8 mouse cellular contexts compared by ENCODE assay signal in genomic region chr5:25529529-25530421, GRCm38 (mm10). TPM values are rescaled to one million over a fixed set of nuclear protein-coding genes. Genes with fewer than 3 reads are reported as not detected.
DNase-seq lines count a peak whose midpoint lies in the region; ATAC-seq and TF ChIP-seq lines count a peak whose summit lies in the region.

No protein-coding gene starts in this region.

- H3K9me3 ChIP-seq in erythroblast, embryonic 14.5 days (ENCODE audit: control insufficient read depth, low read length) = no peaks in the 10 kb centered on the region
- H3K9me3 ChIP-seq in heart, embryonic 11.5 days (replicated peaks; ENCODE audit: control insufficient read depth, low read length) = no peaks in the 10 kb centered on the region
- H3K9me3 ChIP-seq in kidney, embryonic 16.5 days (ENCODE audit: low read length) = no peaks in the 10 kb centered on the region

- TF ChIP-seq POLR2A in brain, embryonic 14.5 days (IDR thresholded peaks at IDR 0.05; ENCODE audit: borderline replicate concordance, extremely low read depth, insufficient read depth, insufficient read length, poor library complexity, severe bottlenecking) = peak; percentile 45
- TF ChIP-seq POLR2A in liver, adult 2 months (IDR thresholded peaks at IDR 0.05; ENCODE audit: extremely low read depth, insufficient read depth, low read length) = peak; percentile 48; the same call in 1 of the 2 replicates
- peak; percentile 63 for TF ChIP-seq POLR2A in myocyte (IDR thresholded peaks at IDR 0.05; ENCODE audit: insufficient read length, low read depth)

- no peaks in the 10 kb centered on the region for H3K36me3 ChIP-seq in C2C12 (ENCODE audit: control insufficient read depth, insufficient read depth)
- H3K36me3 ChIP-seq in erythroblast, embryonic 14.5 days (ENCODE audit: control insufficient read depth) = no peaks in the 10 kb centered on the region
- H3K36me3 ChIP-seq in heart, embryonic 11.5 days (ENCODE audit: control insufficient read depth, insufficient read depth, low read length) = no peaks in the 10 kb centered on the region
- no peaks in the 10 kb centered on the region for H3K36me3 ChIP-seq in kidney, embryonic 16.5 days (ENCODE audit: insufficient read depth, low read length)
- no peaks in the 10 kb centered on the region for H3K36me3 ChIP-seq in liver, adult 2 months (ENCODE audit: control insufficient read depth, insufficient read depth, low read length)
- no peaks in the 10 kb centered on the region for H3K36me3 ChIP-seq in myocyte (ENCODE audit: control insufficient read depth, insufficient read depth)
- no peaks in the 10 kb centered on the region for H3K36me3 ChIP-seq in splenic B cell, adult 2 months (ENCODE audit: control insufficient read depth, insufficient read depth, low read length, poor library complexity, severe bottlenecking)

- H3K4me3 ChIP-seq in C2C12 (ENCODE audit: insufficient read depth, poor library complexity, severe bottlenecking) = peak overlapping the region; percentile 43
- peak overlapping the region; percentile 77 for H3K4me3 ChIP-seq in erythroblast, embryonic 14.5 days (replicated peaks)
- peak overlapping the region; percentile 71 for H3K4me3 ChIP-seq in heart, embryonic 11.5 days (ENCODE audit: low read depth, low read length)
- peak overlapping the region; percentile 66 for H3K4me3 ChIP-seq in kidney, embryonic 16.5 days (ENCODE audit: low read length)
- H3K4me3 ChIP-seq in liver, adult 2 months (ENCODE audit: insufficient read depth, low read depth, low read length) = peak overlapping the region; percentile 83
- H3K4me3 ChIP-seq in myocyte = peak overlapping the region; percentile 36

- ATAC-seq in heart, embryonic 11.5 days (replicated peaks; ENCODE audit: insufficient number of reproducible peaks, low FRiP score, low TSS enrichment) = peak; percentile 100
- ATAC-seq in kidney, embryonic 16.5 days (ENCODE audit: low FRiP score, low TSS enrichment) = peak; percentile 100

- H3K27ac ChIP-seq in heart, embryonic 11.5 days (ENCODE audit: low read depth, low read length) = peak overlapping the region; percentile 98
- peak overlapping the region; percentile 95 for H3K27ac ChIP-seq in kidney, embryonic 16.5 days (ENCODE audit: low read length)
- peak overlapping the region; percentile 96 for H3K27ac ChIP-seq in liver, adult 2 months (replicated peaks; ENCODE audit: insufficient read depth, low read depth, low read length)

- WGBS in heart, embryonic 11.5 days (ENCODE audit: insufficient replicate concordance) = under 1% methylated on average over 77 of the region's 87 CpGs
- whole genome bisulfite sequencing in kidney, embryonic 16.5 days = 0% methylated on average over 86 of the region's 87 CpGs
- under 1% methylated on average over 87 of the region's 87 CpGs for WGBS in liver, adult 2 months

- H3K27me3 ChIP-seq in C2C12 (ENCODE audit: control insufficient read depth, insufficient read depth, insufficient read length) (no peaks in the 10 kb centered on the region), myocyte (ENCODE audit: control insufficient read depth, insufficient read depth, insufficient read length) (no peaks in the 10 kb centered on the region)
- H3K27me3 ChIP-seq in erythroblast, embryonic 14.5 days (ENCODE audit: control insufficient read depth) = no peaks in the 10 kb centered on the region
- no peaks in the 10 kb centered on the region for H3K27me3 ChIP-seq in heart, embryonic 11.5 days (ENCODE audit: control insufficient read depth, insufficient read depth, low read length)
- H3K27me3 ChIP-seq in kidney, embryonic 16.5 days (ENCODE audit: insufficient read depth, low read length) = no peaks in the 10 kb centered on the region
- H3K27me3 ChIP-seq in liver, adult 2 months (ENCODE audit: control insufficient read depth, insufficient read depth, low read length) = no peaks in the 10 kb centered on the region
- H3K27me3 ChIP-seq in splenic B cell, adult 2 months (ENCODE audit: control insufficient read depth, insufficient read depth, low read length, poor library complexity, severe bottlenecking) = no peaks in the 10 kb centered on the region

- TF ChIP-seq CTCF in C2C12 (IDR thresholded peaks at IDR 0.05; ENCODE audit: control insufficient read depth, insufficient read depth, insufficient read length) = no peak
- no peak for TF ChIP-seq CTCF in brain, embryonic 14.5 days (IDR thresholded peaks at IDR 0.05; ENCODE audit: borderline replicate concordance, extremely low read depth, insufficient read depth, insufficient read length)
- TF ChIP-seq CTCF in liver, adult 2 months (IDR thresholded peaks at IDR 0.05; ENCODE audit: low read depth, low read length) = no peak

- peak overlapping the region; percentile 85 for H3K9ac ChIP-seq in heart, embryonic 11.5 days (ENCODE audit: low read depth, low read length)
- peak overlapping the region; percentile 83 for H3K9ac ChIP-seq in kidney, embryonic 16.5 days (replicated peaks; ENCODE audit: low read length)
- peak overlapping the region; percentile 87 for H3K9ac ChIP-seq in liver, adult 2 months (ENCODE audit: low read depth, low read length)

- peak overlapping the region; percentile 81 for H3K4me2 ChIP-seq in heart, embryonic 11.5 days
- peak overlapping the region; percentile 77 for H3K4me2 ChIP-seq in kidney, embryonic 16.5 days (replicated peaks; ENCODE audit: low read depth, low read length)
- peak overlapping the region; percentile 85 for H3K4me2 ChIP-seq in myocyte (ENCODE audit: low read depth)

- peak overlapping the region; percentile 58 for H3ac ChIP-seq in C2C12 (ENCODE audit: control insufficient read depth, insufficient read length, low read depth)
- peak overlapping the region; percentile 32 for H3ac ChIP-seq in myocyte (ENCODE audit: control insufficient read depth, insufficient read length)

- H3K79me3 ChIP-seq in C2C12 (ENCODE audit: low read depth) = no peaks in the 10 kb centered on the region

- H3K79me2 ChIP-seq in C2C12 (ENCODE audit: control insufficient read depth, insufficient read depth) = no peaks in the 10 kb centered on the region
- H3K79me2 ChIP-seq in liver, adult 2 months (ENCODE audit: control insufficient read depth, insufficient read depth, low read length) = no peaks in the 10 kb centered on the region
- no peaks in the 10 kb centered on the region for H3K79me2 ChIP-seq in myocyte (ENCODE audit: control insufficient read depth, insufficient read depth)

- DNase-seq in brain, embryonic 14.5 days (ENCODE audit: low read depth) = peak; percentile 100
- DNase-seq in liver, adult 2 months (ENCODE audit: extremely low read depth, low read depth, low spot score) = peak; percentile 98
- DNase-seq in splenic B cell, adult 2 months (ENCODE audit: low read depth, low spot score) = peak; percentile 100

- H3K4me1 ChIP-seq in erythroblast, embryonic 14.5 days (ENCODE audit: control insufficient read depth) = peaks cover 64% of the 10 kb centered on the region
- peaks cover 5% of the 10 kb centered on the region; the same call in 1 of the 2 replicates for H3K4me1 ChIP-seq in heart, embryonic 11.5 days (ENCODE audit: control insufficient read depth, insufficient read depth, low read length)
- peaks cover 7% of the 10 kb centered on the region for H3K4me1 ChIP-seq in kidney, embryonic 16.5 days (ENCODE audit: insufficient read depth, low read length)
- H3K4me1 ChIP-seq in liver, adult 2 months (ENCODE audit: control insufficient read depth, insufficient read depth, low read length) = no peaks in the 10 kb centered on the region; the same call in none of the 2 replicates

TF ChIP-seq in C2C12, 6 proteins besides CTCF, POLR2A, EP300 and RAD21:
- TF ChIP-seq MAX (IDR thresholded peaks at IDR 0.05) (peak; percentile 55), USF1 (IDR thresholded peaks at IDR 0.05; ENCODE audit: low read depth) (no peak), MYOG (IDR thresholded peaks at IDR 0.05; ENCODE audit: control insufficient read depth, extremely low read depth, insufficient read length) (no peak)
TF ChIP-seq in C2C12: peak in this region for 1.

TF ChIP-seq in myocyte, 11 proteins besides CTCF, POLR2A, EP300 and RAD21:
- TF ChIP-seq MAX (IDR thresholded peaks at IDR 0.05; ENCODE audit: low read depth) (no peak), REST (IDR thresholded peaks at IDR 0.05; ENCODE audit: insufficient read depth, insufficient read length) (no peak), USF1 (IDR thresholded peaks at IDR 0.05; ENCODE audit: low read depth) (no peak), SRF (IDR thresholded peaks at IDR 0.05; ENCODE audit: control insufficient read depth, insufficient read length, low read depth) (peak; percentile 16), TCF3 (IDR thresholded peaks at IDR 0.05; ENCODE audit: insufficient read length, low read depth) (no peak), CEBPB (IDR thresholded peaks at IDR 0.05; ENCODE audit: insufficient read depth, poor library complexity, severe bottlenecking) (no peak), POLR2AphosphoS2 (IDR thresholded peaks at IDR 0.05; ENCODE audit: insufficient read length, low read depth) (peak; percentile 34), E2F4 (IDR thresholded peaks at IDR 0.05; ENCODE audit: insufficient read depth) (no peak), TCF12 (IDR thresholded peaks at IDR 0.05; ENCODE audit: insufficient read depth, poor library complexity, severe bottlenecking) (no peak), MYOG (IDR thresholded peaks at IDR 0.05; ENCODE audit: control insufficient read depth in 1 of 3, insufficient read depth in 1 of 3, insufficient read length in 2 of 3, low read depth in 2 of 3) (peak in 1 of 3 experiments; percentile 58), MYOD1 (IDR thresholded peaks at IDR 0.05; ENCODE audit: control insufficient read depth in 1 of 3, insufficient read length in 2 of 3, low read depth in 2 of 3) (peak in 2 of 3 experiments; percentile 45 to 77)

RNA-seq across cellular contexts. Expression of gene Cct8l1, which starts 13.9 kb away (rescaled TPM):
- polyA plus RNA-seq in C2C12 (2012; fragmentation: generic; extraction: Trizol) (not detected), myocyte (2012; fragmentation: generic; extraction: Trizol) (not detected)
- polyA plus RNA-seq in brain, embryonic 14.5 days (2012; rRNA removed) = 0.04 TPM in 1 of 2 replicates, not detected in the other
- not detected in 2 replicates for polyA plus RNA-seq in erythroblast, embryonic 14.5 days (2012)
- polyA plus RNA-seq in heart, embryonic 11.5 days (2014; fragmentation: Nextera tagmentation; extraction: Ambion mirVana) = not detected in 2 replicates
- not detected in 2 replicates for polyA plus RNA-seq in kidney, embryonic 16.5 days (2015; fragmentation: Nextera tagmentation; extraction: Ambion mirVana)
- not detected in 2 replicates for total RNA-seq in liver, adult 2 months (2014; rRNA removed)
- not detected in 2 replicates for polyA plus RNA-seq in liver, adult 2 months (2012; rRNA removed)

RNA-seq across cellular contexts. Expression of gene Kmt2c, which starts 31.2 kb away (rescaled TPM):
- polyA plus RNA-seq in C2C12 (2012; fragmentation: generic; extraction: Trizol) (2.6 TPM), myocyte (2012; fragmentation: generic; extraction: Trizol) (4.1 TPM)
- 50.9 and 52.3 TPM in 2 replicates for polyA plus RNA-seq in brain, embryonic 14.5 days (2012; rRNA removed)
- polyA plus RNA-seq in erythroblast, embryonic 14.5 days (2012) = 0.45 and 0.60 TPM in 2 replicates
- polyA plus RNA-seq in heart, embryonic 11.5 days (2014; fragmentation: Nextera tagmentation; extraction: Ambion mirVana) = 9.8 and 12.9 TPM in 2 replicates
- polyA plus RNA-seq in kidney, embryonic 16.5 days (2015; fragmentation: Nextera tagmentation; extraction: Ambion mirVana) = 10.0 and 13.0 TPM in 2 replicates
- 20.1 and 23.4 TPM in 2 replicates for total RNA-seq in liver, adult 2 months (2014; rRNA removed)
- polyA plus RNA-seq in liver, adult 2 months (2012; rRNA removed) = 4.4 and 5.1 TPM in 2 replicates

Comparison
In these comparisons a context has a peak if more than half of its experiments do, and no peak if none do; other contexts are left out.
1. Peak in every context shown above with its lines: DNase-seq, ATAC-seq, H3K4me3 ChIP-seq and H3K27ac ChIP-seq.